Mouse (Mus musculus) heart, postnatal 4 days (tissue): ENCODE data around the gene Inpp5k. TPM values are rescaled to one million over a fixed set of nuclear protein-coding genes. Genes with fewer than 3 reads are reported as not detected.
A peak's percentile ranks its signal among the peaks of the same experiment; 100 is the strongest.

Experiments used
- DNase-seq: peaks from one replicate; pipeline ENCODE4 v3.0.0; 2021
- total RNA-seq, 2 experiments: library from RNA; stranded (reverse); gene quantifications; 2 replicates each; pipeline ENCODE4 v1.2.3; 2021

The Inpp5k gene
- total RNA-seq, 2 experiments from 2014 or later = 23.4 to 26.9 TPM

DNA sequence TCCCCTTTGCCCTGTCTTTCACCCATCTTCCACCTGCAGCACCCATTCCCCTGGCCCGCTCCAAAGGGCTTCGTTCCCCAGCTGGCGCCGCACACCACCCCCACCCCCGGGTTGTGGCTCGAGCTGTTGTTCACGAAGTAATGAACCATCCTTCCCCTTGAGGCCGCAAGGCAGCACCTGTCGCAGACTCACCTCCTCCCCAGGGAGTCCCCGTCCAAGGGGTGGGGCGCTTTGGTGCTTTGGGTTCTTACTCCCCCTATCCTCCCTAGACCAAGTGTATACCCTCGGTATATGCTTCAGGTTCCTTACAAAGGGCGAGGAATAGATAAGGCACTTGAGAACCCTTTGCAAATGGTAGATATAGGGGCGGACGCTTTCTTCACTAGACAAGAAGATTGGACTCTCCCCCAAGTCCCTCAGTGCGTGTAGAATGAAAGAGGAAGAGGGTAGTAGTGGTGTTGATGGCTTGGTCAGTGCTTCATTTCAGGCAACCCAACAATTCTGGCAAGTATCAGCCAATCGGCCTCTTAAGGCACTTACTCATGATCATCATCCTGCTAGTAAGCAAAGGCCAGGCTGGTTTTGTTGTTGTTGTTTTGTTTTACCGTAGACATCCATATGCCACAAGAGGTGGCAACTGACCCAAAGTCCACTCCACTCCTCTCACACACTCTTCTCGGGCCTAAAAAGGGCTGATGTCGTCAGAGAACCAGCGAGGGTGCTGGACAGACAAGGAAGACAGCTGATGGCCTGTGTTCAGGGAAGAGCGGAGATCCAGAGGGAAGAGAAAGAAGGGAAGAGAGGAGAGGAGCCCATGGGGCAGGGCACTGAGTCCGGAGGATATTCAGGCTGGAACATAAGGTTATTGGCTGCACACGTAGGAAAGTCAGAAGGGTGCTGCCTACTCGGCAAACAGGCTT is 23.9 kb downstream of the Inpp5k start:
- no peak for DNase-seq

DNA sequence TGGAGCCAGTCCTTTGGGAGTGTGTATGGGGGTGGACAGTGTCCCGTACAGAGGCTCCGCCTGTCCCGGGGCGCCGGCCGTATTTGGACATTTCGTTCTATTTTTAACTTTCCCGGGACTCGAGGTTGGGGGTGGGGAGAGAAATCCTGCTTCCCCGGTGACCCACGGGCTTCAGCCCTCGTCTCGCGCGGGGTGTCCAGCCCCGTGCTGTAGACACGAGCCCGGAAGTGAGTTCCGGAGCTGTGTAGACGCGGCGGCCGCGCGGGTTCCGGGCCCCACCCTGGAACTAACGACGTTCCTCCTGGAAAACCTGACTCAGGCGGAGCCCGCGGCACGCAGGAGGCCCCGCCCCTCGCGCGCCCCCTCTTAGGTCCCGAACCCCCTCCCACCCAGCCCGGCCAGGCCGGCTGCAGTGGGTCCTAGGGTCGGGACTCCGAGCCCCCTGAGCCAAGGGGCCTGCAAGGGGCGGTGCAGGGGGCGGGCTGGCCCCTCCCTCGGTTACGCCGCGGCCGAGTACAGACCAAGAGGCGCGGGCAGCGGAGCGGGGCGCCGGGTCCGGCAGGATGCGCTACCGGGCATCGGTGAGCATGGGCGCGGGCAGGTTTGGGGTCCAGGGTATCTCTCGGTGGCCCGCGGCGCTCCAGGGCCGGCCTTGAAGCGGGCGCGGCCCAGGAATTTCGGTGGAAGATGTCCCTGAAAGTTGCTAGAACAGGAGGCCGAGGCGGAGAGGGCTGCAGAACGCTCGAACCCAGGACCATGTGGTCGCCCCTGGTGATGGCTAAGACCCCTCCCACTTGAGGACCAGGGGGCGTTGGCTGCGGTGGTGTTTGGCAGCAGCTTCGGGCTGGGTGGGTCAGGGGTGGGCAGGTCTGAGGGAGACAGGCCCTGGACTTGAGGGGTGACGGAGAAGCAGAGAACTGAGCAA is 25.1 kb downstream of the Inpp5k start:
- DNase-seq = peak; percentile 84

GRCm38 (mm10) chr11:75656621-75657590 is 26.1 kb downstream of the Inpp5k start:
- no peak for DNase-seq

DNA sequence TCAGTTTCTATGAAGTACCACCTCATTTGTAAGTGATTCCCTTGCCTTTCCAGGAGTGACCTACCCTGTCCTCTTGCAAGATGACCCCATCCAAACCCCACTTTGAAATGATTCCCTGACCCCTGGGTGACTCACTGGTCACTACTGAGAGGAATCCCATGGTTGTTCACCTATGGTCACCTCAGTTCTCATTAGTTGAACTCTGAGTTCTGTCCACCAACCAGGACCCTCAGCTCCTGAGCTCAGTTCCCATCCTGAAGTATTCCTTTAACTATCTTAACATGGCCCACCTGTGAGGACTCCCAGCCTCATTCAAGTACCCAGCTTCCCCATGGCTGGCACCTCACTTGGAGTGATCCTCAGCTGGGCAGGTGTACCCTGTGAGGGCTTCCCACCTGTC is 27.1 kb downstream of the Inpp5k start:
- no peak for DNase-seq

- peak; percentile 4 for DNase-seq
Measured at GRCm38 (mm10) chr11:75658311-75658710, 27.5 kb downstream of the Inpp5k start.

- DNase-seq = peak; percentile 17
Measured at GRCm38 (mm10) chr11:75658996-75659750, 28.4 kb downstream of the Inpp5k start.

- peak; percentile 5 for DNase-seq
Measured at GRCm38 (mm10) chr11:75660081-75660590, 29.3 kb downstream of the Inpp5k start.

DNA sequence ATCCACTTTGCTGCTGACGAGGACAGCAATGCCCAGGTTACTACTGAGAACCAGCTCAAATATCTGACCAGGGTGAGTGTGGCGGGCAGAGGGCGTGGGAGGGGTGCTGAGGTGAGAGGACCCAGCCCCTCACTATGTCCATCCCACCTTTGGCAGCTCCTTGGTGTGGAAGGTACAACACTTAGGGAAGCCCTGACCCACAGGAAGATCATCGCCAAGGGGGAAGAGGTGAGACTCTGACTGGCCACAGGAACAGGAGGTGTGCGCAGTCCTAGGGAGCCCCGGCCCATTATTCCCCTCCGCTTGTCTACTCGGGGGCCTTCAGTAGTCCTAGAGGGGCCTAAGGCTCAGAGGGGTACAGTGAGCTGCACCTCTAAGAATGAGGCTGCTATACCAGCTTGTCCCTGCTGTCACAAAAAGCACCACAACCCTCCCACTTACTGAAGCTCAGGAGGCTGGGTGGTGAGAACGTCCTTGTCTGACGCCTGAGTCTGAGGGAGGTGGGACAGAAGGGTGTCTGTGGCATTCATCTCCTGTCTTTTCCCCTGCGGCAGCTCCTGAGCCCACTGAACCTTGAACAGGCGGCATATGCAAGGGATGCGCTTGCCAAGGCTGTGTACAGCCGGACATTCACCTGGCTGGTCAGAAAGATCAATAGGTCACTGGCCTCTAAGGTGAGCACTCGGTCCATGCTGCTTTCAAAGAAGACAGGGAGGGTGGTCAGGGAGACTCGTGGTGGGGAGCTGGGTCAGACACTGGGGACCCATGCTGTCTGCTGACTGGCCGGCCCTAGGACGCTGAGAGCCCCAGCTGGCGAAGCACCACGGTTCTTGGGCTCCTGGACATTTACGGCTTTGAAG is 30.4 kb downstream of the Inpp5k start:
- DNase-seq = no peak

- no peak for DNase-seq
Measured at GRCm38 (mm10) chr11:75662131-75662530, 31.3 kb downstream of the Inpp5k start.

DNA sequence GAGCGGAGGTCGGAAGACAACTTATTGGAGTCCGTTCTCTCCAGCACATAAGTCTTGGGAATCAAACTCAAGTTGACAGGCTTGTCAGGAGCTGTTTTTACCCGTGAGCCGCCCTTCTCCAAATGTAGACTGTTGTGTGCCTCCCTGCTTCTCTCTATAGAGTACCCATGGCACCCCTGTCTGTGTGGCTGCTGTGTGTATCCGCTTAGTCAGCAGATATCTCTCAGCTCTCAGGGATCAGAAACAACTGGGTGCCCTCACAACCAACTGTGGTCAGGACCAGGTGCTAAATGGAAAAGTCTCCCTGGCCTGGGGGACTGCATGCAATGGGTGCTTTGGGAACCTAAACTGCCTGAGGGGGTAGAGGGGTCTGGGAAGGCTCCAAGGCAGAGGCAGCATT is 35.5 kb downstream of the Inpp5k start:
- no peak for DNase-seq

DNA sequence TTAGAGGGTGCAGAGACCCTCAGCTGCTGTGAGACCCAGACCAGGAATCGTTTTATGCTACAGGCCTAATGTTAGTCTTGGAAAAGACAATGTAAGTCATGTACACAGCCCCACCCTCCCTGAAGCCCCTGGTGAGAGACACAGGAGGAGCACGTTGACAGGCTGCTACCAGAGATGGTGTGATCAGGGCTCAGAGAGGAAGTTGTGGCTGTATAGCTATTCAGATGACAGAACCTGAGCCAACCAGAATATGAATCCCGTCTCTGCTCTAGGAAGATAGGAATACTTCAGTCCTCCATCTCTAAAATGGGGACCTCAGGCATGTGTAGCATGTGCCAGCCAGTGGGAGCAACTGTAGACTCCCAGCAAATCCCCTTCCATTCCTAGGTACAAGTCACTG is 37.8 kb downstream of the Inpp5k start:
- no peak for DNase-seq

GRCm38 (mm10) chr11:75669176-75669852 is 38.5 kb downstream of the Inpp5k start:
- no peak for DNase-seq

GRCm38 (mm10) chr11:75669853-75670200 is 39.0 kb downstream of the Inpp5k start:
- peak; percentile 4 for DNase-seq

DNA sequence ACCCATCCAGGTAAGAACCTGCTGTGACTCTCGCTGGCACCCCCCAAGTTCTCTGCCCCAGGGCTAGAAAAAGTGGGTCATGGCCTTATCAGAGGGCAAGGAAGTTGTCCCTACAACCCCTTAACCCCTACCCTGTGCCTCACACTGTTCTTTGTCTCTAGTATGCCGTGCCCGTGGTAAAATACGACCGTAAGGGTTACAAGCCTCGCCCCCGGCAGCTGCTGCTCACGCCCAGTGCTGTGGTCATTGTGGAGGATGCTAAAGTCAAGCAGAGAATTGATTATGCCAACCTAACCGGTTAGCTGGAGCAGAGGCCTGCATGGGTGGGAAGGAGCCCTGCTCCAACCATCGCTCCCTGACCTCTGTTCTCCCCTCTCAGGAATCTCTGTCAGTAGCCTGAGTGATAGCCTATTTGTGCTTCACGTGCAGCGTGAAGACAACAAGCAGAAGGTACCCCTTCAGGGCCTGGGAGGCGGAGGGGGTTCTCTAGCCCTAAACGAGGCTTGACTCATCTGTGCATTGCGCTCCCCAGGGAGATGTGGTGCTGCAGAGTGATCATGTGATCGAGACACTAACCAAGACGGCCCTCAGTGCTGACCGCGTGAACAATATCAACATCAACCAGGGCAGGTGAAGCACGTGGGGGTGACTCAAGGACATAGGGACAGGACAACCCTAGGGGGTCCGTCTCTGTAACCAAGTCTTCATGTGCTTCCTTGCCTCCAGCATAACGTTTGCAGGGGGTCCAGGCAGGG is 40.8 kb downstream of the Inpp5k start:
- DNase-seq = no peak

DNA sequence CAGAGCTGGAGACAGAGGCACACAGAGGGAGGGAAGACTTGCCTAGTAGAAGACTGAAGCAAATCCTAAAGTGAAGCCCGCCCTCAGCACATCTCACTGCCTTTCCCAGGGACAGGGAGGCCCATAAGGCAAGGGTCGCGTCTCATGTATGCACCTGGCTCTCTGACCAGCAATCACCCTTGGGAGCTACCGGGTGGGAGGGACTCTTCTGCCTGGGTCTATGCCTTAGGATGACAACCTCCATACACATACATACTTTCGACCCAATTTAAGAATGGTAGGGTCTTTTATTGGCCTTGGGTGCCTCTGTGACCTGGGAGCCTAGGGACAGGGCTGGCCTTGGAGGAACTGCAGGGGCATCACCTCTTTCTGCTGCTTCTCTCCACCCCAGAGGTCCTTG is 42.6 kb downstream of the Inpp5k start:
- DNase-seq = peak; percentile 6

DNA sequence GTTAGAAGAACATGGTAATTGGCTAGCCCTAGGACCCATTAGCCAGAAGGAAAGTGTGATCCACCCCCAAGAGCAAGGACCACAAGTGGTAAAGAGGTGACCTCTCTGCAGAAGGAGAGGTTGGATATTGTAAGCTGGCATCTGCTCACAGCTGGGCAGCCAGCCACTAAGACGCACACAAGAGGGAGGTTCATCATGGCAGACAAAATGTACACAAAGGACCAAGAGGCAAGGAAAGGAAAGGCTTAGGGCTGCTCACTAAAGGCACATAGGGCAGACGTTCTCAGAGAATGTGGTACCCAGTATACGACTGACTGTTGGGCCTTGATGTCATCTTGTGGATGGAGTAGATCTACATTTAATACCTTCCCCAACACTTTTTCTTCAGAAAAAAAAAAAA is 44.1 kb downstream of the Inpp5k start:
- DNase-seq = no peak

- peak; percentile 7 for DNase-seq
Measured at GRCm38 (mm10) chr11:75677881-75678746, 47.3 kb downstream of the Inpp5k start.
